ENCODE assay signal across 26 mouse cellular contexts in genomic region chr6:39919011-39919709, GRCm38 (mm10). TPM values are rescaled to one million over a fixed set of nuclear protein-coding genes. Genes with fewer than 3 reads are reported as not detected.
DNase-seq lines count a peak whose midpoint lies in the region; ATAC-seq and TF ChIP-seq lines count a peak whose summit lies in the region.
"Had no signal": no experiment of that assay in that cellular context is flagged by ENCODE, and none has a peak within 500 bp of the region (broad histone marks: within the 10 kb centered on the region; RNA-seq: fewer than 3 reads in every experiment).

No protein-coding gene starts in this region.

- no peak overlapping the region for H3K4me3 ChIP-seq in layer of hippocampus, adult 2 months
- no peak overlapping the region for H3K4me3 ChIP-seq in neural tube, embryonic 14.5 days (ENCODE audit: low read depth, low read length)
- H3K4me3 ChIP-seq: embryonic facial prominence, embryonic 15.5 days; limb, embryonic 10.5 days; liver, embryonic 15.5 days; midbrain, embryonic 12.5 days had no signal

- no peaks in the 10 kb centered on the region for H3K9me3 ChIP-seq in neural tube, embryonic 14.5 days (ENCODE audit: control insufficient read depth, low read length)
- H3K9me3 ChIP-seq: embryonic facial prominence, embryonic 15.5 days; G1E; limb, embryonic 10.5 days; liver, embryonic 15.5 days; midbrain, embryonic 12.5 days had no signal

- TF ChIP-seq CTCF in layer of hippocampus, adult 2 months (conservative IDR thresholded peaks at IDR 0.05): no peak

- ATAC-seq in frontal cortex, adult (ENCODE audit: low TSS enrichment): peak; percentile 69
- ATAC-seq in neural tube, embryonic 14.5 days (ENCODE audit: low read depth): peak; percentile 31; the same call in 1 of the 2 replicates
- ATAC-seq: CD4-positive, CD25-positive, alpha-beta regulatory T cell, adult 4 months; forebrain, embryonic 14.5 days; inflammation-experienced regulatory T-cells, adult 6 months had no signal

- DNase-seq in frontal cortex, adult 2 months (ENCODE audit: extremely low spot score in 1 of 2, low spot score in 1 of 2): no peak
- no peak for DNase-seq in layer of hippocampus, adult 2 months (ENCODE audit: low spot score in 2 of 2)
- no peak for DNase-seq in layer of hippocampus, postnatal 25 days (ENCODE audit: extremely low spot score in 1 of 2, low spot score in 1 of 2)
- no peak for DNase-seq in neural tube, embryonic 10.5 days (ENCODE audit: extremely low spot score, low spot score)
- DNase-seq in gastrocnemius, postnatal 36 days: no peak
- no peak for DNase-seq in layer of hippocampus, adult 18-20 months (ENCODE audit: low spot score in 2 of 2)
- DNase-seq: adrenal gland, adult 8-10 months; cerebellum, adult 18-20 months; cerebellum, postnatal 25 days; embryo, embryonic 11 days; gastrocnemius, postnatal 10 days; kidney, adult 18-20 months; kidney, postnatal 4 days; liver had no signal

- no peak overlapping the region for H3K9ac ChIP-seq in neural tube, embryonic 14.5 days (replicated peaks; ENCODE audit: low read depth, low read length)
- H3K9ac ChIP-seq: embryonic facial prominence, embryonic 15.5 days; liver, embryonic 15.5 days; midbrain, embryonic 12.5 days had no signal

- H3K36me3 ChIP-seq in neural tube, embryonic 14.5 days (ENCODE audit: control insufficient read depth, insufficient read depth, low read length): no peaks in the 10 kb centered on the region
- H3K36me3 ChIP-seq: embryonic facial prominence, embryonic 15.5 days; G1E; limb, embryonic 10.5 days; liver, embryonic 15.5 days; midbrain, embryonic 12.5 days had no signal

- intact Hi-C loops in gastrocnemius, postnatal 36 days (cut with DNase I): no loop called here

- H3K27ac ChIP-seq in layer of hippocampus, adult 2 months: peak overlapping the region; percentile 23; the same call in 1 of the 2 replicates
- H3K27ac ChIP-seq in neural tube, embryonic 14.5 days (ENCODE audit: low read depth, low read length): no peak overlapping the region
- H3K27ac ChIP-seq: embryonic facial prominence, embryonic 15.5 days; limb, embryonic 10.5 days; liver, embryonic 15.5 days; midbrain, embryonic 12.5 days had no signal

- H3K4me1 ChIP-seq in neural tube, embryonic 14.5 days (ENCODE audit: control insufficient read depth, insufficient read depth, low read length): peaks cover 12% of the 10 kb centered on the region
- H3K4me1 ChIP-seq: embryonic facial prominence, embryonic 15.5 days; limb, embryonic 10.5 days; liver, embryonic 15.5 days had no signal

- no peak overlapping the region for H3K4me2 ChIP-seq in neural tube, embryonic 14.5 days (ENCODE audit: low read depth, low read length)
- H3K4me2 ChIP-seq: embryonic facial prominence, embryonic 15.5 days; liver, embryonic 15.5 days; midbrain, embryonic 12.5 days had no signal

- no peaks in the 10 kb centered on the region for H3K27me3 ChIP-seq in neural tube, embryonic 14.5 days (ENCODE audit: control insufficient read depth, insufficient read depth, low read length)
- H3K27me3 ChIP-seq: embryonic facial prominence, embryonic 15.5 days; liver, embryonic 15.5 days; midbrain, embryonic 12.5 days had no signal

- WGBS in neural tube, embryonic 14.5 days: 76% methylated on average over 6 of the region's 6 CpGs

RNA-seq across cellular contexts. Expression of gene Tmem178b, which starts 46.1 kb away (rescaled TPM):
- polyA plus RNA-seq in frontal cortex, adult 2 months (2012; rRNA removed): 66.1 and 72.4 TPM in 2 replicates
- 100 to 1,000 TPM; 169 to 170 TPM for total RNA-seq in layer of hippocampus, adult 2 months (2021)
- total RNA-seq in layer of hippocampus, postnatal 25 days (2021): 100 to 1,000 TPM; 166 to 205 TPM
- 47.8 and 48.9 TPM in 2 replicates for polyA plus RNA-seq in neural tube, embryonic 14.5 days (2014; fragmentation: Nextera tagmentation; extraction: Ambion mirVana)
- 1 to 10 TPM; 2.2 to 2.3 TPM for total RNA-seq in gastrocnemius, postnatal 36 days (2021)
- total RNA-seq in layer of hippocampus, adult 18-20 months (2021): 100 to 1,000 TPM; 161 to 168 TPM
- total RNA-seq: megakaryocyte progenitor cell, adult 5-6 weeks had no signal
- polyA plus RNA-seq: G1E; heart, embryonic 14.5 days; inflammation-experienced regulatory T-cells, adult 6 months; limb, embryonic 10.5 days; liver, embryonic 15.5 days had no signal

Comparison
In these comparisons a context has a peak if more than half of its experiments do, and no peak if none do; other contexts are left out.
1. RNA of gene Tmem178b, which starts 46.1 kb away (total RNA-seq): 166 to 205 TPM in layer of hippocampus, postnatal 25 days, 169 to 170 TPM in layer of hippocampus, adult 2 months and 161 to 168 TPM in layer of hippocampus, adult 18-20 months; 2.2 to 2.3 TPM in gastrocnemius, postnatal 36 days; every median in the first group is over 10 times any median in the second.